Mouse (Mus musculus): ENCODE results near the gene Gm5134. TPM values are rescaled to one million over a fixed set of nuclear protein-coding genes. Genes with fewer than 3 reads are reported as not detected.

Gm5134 gene
- polyA plus RNA-seq, 1 experiment from 2014 or later = not detected

- Histone ChIP-seq H3K4me3 (ENCODE audit: low read depth, low read length) (no peak overlapping the region), H3K27ac (ENCODE audit: low read depth, low read length) (no peak overlapping the region), H3K9me3 (replicated peaks; ENCODE audit: control insufficient read depth, low read length) (no peaks in the 10 kb centered on the region), H3K9ac (ENCODE audit: low read length) (no peak overlapping the region), H3K4me2 (ENCODE audit: low read length) (no peak overlapping the region), H3K36me3 (ENCODE audit: control insufficient read depth, insufficient read depth, low read length) (no peaks in the 10 kb centered on the region), H3K27me3 (replicated peaks; ENCODE audit: control insufficient read depth, insufficient read depth, low read length) (no peaks in the 10 kb centered on the region), H3K4me1 (ENCODE audit: control insufficient read depth, insufficient read depth, low read length) (no peaks in the 10 kb centered on the region)
- ATAC-seq = no peak
- no peak for DNase-seq (ENCODE audit: low spot score)
- WGBS = 70% methylated on average over 3 of the region's 3 CpGs
Observed at GRCm38 (mm10) chr10:75996315-75996714, 42.0 kb downstream of the Gm5134 start.

GRCm38 (mm10) chr10:76001160-76001559 lies 46.8 kb downstream of the Gm5134 start:
- no peaks in the 10 kb centered on the region for H3K27me3 ChIP-seq (replicated peaks; ENCODE audit: control insufficient read depth, insufficient read depth, low read length)
- DNase-seq (ENCODE audit: low spot score) = no peak
- WGBS = 22% methylated on average over 7 of the region's 7 CpGs
- H3K9ac ChIP-seq (ENCODE audit: low read length) = no peak overlapping the region
- no peak overlapping the region for H3K4me3 ChIP-seq (ENCODE audit: low read depth, low read length)
- peaks cover 10% of the 10 kb centered on the region; the same call in 1 of the 2 replicates for H3K4me1 ChIP-seq (ENCODE audit: control insufficient read depth, insufficient read depth, low read length)
- H3K36me3 ChIP-seq (ENCODE audit: control insufficient read depth, insufficient read depth, low read length) = no peaks in the 10 kb centered on the region
- no peak overlapping the region for H3K27ac ChIP-seq (ENCODE audit: low read depth, low read length)
- no peak for ATAC-seq
- H3K4me2 ChIP-seq (ENCODE audit: low read length) = no peak overlapping the region
- H3K9me3 ChIP-seq (replicated peaks; ENCODE audit: control insufficient read depth, low read length) = no peaks in the 10 kb centered on the region

- H3K27me3 ChIP-seq (replicated peaks; ENCODE audit: control insufficient read depth, insufficient read depth, low read length) = no peaks in the 10 kb centered on the region
- ATAC-seq (peak; percentile 69), DNase-seq (ENCODE audit: low spot score) (peak; percentile 64)
- peaks cover 10% of the 10 kb centered on the region; the same call in 1 of the 2 replicates for H3K4me1 ChIP-seq (ENCODE audit: control insufficient read depth, insufficient read depth, low read length)
- no peak overlapping the region for H3K4me3 ChIP-seq (ENCODE audit: low read depth, low read length)
- WGBS = 24% methylated on average over 3 of the region's 3 CpGs
- H3K9me3 ChIP-seq (replicated peaks; ENCODE audit: control insufficient read depth, low read length) = no peaks in the 10 kb centered on the region
- no peak overlapping the region for H3K4me2 ChIP-seq (ENCODE audit: low read length)
- no peaks in the 10 kb centered on the region for H3K36me3 ChIP-seq (ENCODE audit: control insufficient read depth, insufficient read depth, low read length)
- H3K9ac ChIP-seq (ENCODE audit: low read length) = no peak overlapping the region
- no peak overlapping the region for H3K27ac ChIP-seq (ENCODE audit: low read depth, low read length)
Observed at GRCm38 (mm10) chr10:76002101-76002521, 47.8 kb downstream of the Gm5134 start.

- H3K27ac ChIP-seq (ENCODE audit: low read depth, low read length) = no peak overlapping the region
Observed at GRCm38 (mm10) chr10:76002615-76003014, 48.3 kb downstream of the Gm5134 start.

GRCm38 (mm10) chr10:76003221-76003620 lies 48.9 kb downstream of the Gm5134 start:
- Histone ChIP-seq H3K4me2 (ENCODE audit: low read length) (no peak overlapping the region), H3K4me3 (ENCODE audit: low read depth, low read length) (no peak overlapping the region), H3K9me3 (replicated peaks; ENCODE audit: control insufficient read depth, low read length) (no peaks in the 10 kb centered on the region), H3K36me3 (ENCODE audit: control insufficient read depth, insufficient read depth, low read length) (no peaks in the 10 kb centered on the region), H3K27me3 (replicated peaks; ENCODE audit: control insufficient read depth, insufficient read depth, low read length) (no peaks in the 10 kb centered on the region), H3K9ac (ENCODE audit: low read length) (no peak overlapping the region), H3K27ac (ENCODE audit: low read depth, low read length) (no peak overlapping the region), H3K4me1 (ENCODE audit: control insufficient read depth, insufficient read depth, low read length) (peaks cover 10% of the 10 kb centered on the region; the same call in 1 of the 2 replicates)
- no peak for ATAC-seq
- 93% methylated on average over 2 of the region's 2 CpGs for WGBS
- no peak for DNase-seq (ENCODE audit: low spot score)

More at GRCm38 (mm10) chr10:76002615-76003014, 48.3 kb downstream of the Gm5134 start:
- Histone ChIP-seq H3K4me1 (ENCODE audit: control insufficient read depth, insufficient read depth, low read length) (peaks cover 10% of the 10 kb centered on the region; the same call in 1 of the 2 replicates), H3K9me3 (replicated peaks; ENCODE audit: control insufficient read depth, low read length) (no peaks in the 10 kb centered on the region), H3K36me3 (ENCODE audit: control insufficient read depth, insufficient read depth, low read length) (no peaks in the 10 kb centered on the region), H3K4me2 (ENCODE audit: low read length) (no peak overlapping the region), H3K4me3 (ENCODE audit: low read depth, low read length) (no peak overlapping the region), H3K9ac (ENCODE audit: low read length) (no peak overlapping the region), H3K27me3 (replicated peaks; ENCODE audit: control insufficient read depth, insufficient read depth, low read length) (no peaks in the 10 kb centered on the region)
- WGBS = 36% methylated on average over 2 of the region's 2 CpGs
- DNase-seq (ENCODE audit: low spot score) (no peak), ATAC-seq (no peak)

- Histone ChIP-seq H3K9ac (ENCODE audit: low read length) (no peak overlapping the region), H3K36me3 (ENCODE audit: control insufficient read depth, insufficient read depth, low read length) (no peaks in the 10 kb centered on the region), H3K27ac (ENCODE audit: low read depth, low read length) (no peak overlapping the region), H3K27me3 (replicated peaks; ENCODE audit: control insufficient read depth, insufficient read depth, low read length) (no peaks in the 10 kb centered on the region), H3K4me2 (ENCODE audit: low read length) (no peak overlapping the region), H3K4me1 (ENCODE audit: control insufficient read depth, insufficient read depth, low read length) (peaks cover 10% of the 10 kb centered on the region; the same call in 1 of the 2 replicates), H3K4me3 (ENCODE audit: low read depth, low read length) (no peak overlapping the region), H3K9me3 (replicated peaks; ENCODE audit: control insufficient read depth, low read length) (no peaks in the 10 kb centered on the region)
- 80% methylated on average over 6 of the region's 6 CpGs for WGBS
- DNase-seq (ENCODE audit: low spot score) (no peak), ATAC-seq (no peak)
Observed at GRCm38 (mm10) chr10:76006385-76006784, 52.1 kb downstream of the Gm5134 start.

- H3K4me2 ChIP-seq (ENCODE audit: low read length) = no peak overlapping the region
- no peak overlapping the region for H3K9ac ChIP-seq (ENCODE audit: low read length)
- H3K27ac ChIP-seq (ENCODE audit: low read depth, low read length) = no peak overlapping the region
- no peak overlapping the region for H3K4me3 ChIP-seq (ENCODE audit: low read depth, low read length)
- H3K27me3 ChIP-seq (replicated peaks; ENCODE audit: control insufficient read depth, insufficient read depth, low read length) = no peaks in the 10 kb centered on the region
- 86% methylated on average over 3 of the region's 3 CpGs for WGBS
- H3K4me1 ChIP-seq (ENCODE audit: control insufficient read depth, insufficient read depth, low read length) = no peaks in the 10 kb centered on the region
- H3K9me3 ChIP-seq (replicated peaks; ENCODE audit: control insufficient read depth, low read length) = no peaks in the 10 kb centered on the region
- DNase-seq (ENCODE audit: low spot score) = no peak
- ATAC-seq = no peak
- no peaks in the 10 kb centered on the region for H3K36me3 ChIP-seq (ENCODE audit: control insufficient read depth, insufficient read depth, low read length)
Observed at GRCm38 (mm10) chr10:76009812-76010211, 55.5 kb downstream of the Gm5134 start.

GRCm38 (mm10) chr10:76012922-76013321 lies 58.6 kb downstream of the Gm5134 start:
- Histone ChIP-seq H3K9ac (ENCODE audit: low read length) (no peak overlapping the region), H3K4me2 (ENCODE audit: low read length) (no peak overlapping the region), H3K4me3 (ENCODE audit: low read depth, low read length) (no peak overlapping the region), H3K36me3 (ENCODE audit: control insufficient read depth, insufficient read depth, low read length) (no peaks in the 10 kb centered on the region), H3K27me3 (replicated peaks; ENCODE audit: control insufficient read depth, insufficient read depth, low read length) (no peaks in the 10 kb centered on the region), H3K4me1 (ENCODE audit: control insufficient read depth, insufficient read depth, low read length) (no peaks in the 10 kb centered on the region), H3K27ac (ENCODE audit: low read depth, low read length) (no peak overlapping the region), H3K9me3 (replicated peaks; ENCODE audit: control insufficient read depth, low read length) (no peaks in the 10 kb centered on the region)
- 80% methylated on average over 6 of the region's 6 CpGs for WGBS
- ATAC-seq (no peak), DNase-seq (ENCODE audit: low spot score) (no peak)

GRCm38 (mm10) chr10:76016886-76017285 lies 62.6 kb downstream of the Gm5134 start:
- H3K27ac ChIP-seq (ENCODE audit: low read depth, low read length) = no peak overlapping the region
- H3K9ac ChIP-seq (ENCODE audit: low read length) = no peak overlapping the region
- H3K27me3 ChIP-seq (replicated peaks; ENCODE audit: control insufficient read depth, insufficient read depth, low read length) = no peaks in the 10 kb centered on the region
- 0 out of 2 replicates have a peak, but pooled peaks cover 3% of the 10 kb centered on the region for H3K9me3 ChIP-seq (replicated peaks; ENCODE audit: control insufficient read depth, low read length)
- H3K4me2 ChIP-seq (ENCODE audit: low read length) = no peak overlapping the region
- no peaks in the 10 kb centered on the region for H3K36me3 ChIP-seq (ENCODE audit: control insufficient read depth, insufficient read depth, low read length)
- no peak for ATAC-seq
- DNase-seq (ENCODE audit: low spot score) = no peak
- H3K4me3 ChIP-seq (ENCODE audit: low read depth, low read length) = no peak overlapping the region
- H3K4me1 ChIP-seq (ENCODE audit: control insufficient read depth, insufficient read depth, low read length) = no peaks in the 10 kb centered on the region
- 94% methylated on average over 3 of the region's 3 CpGs for WGBS

Data from forebrain, embryonic 14.5 days (tissue).